Mouse (Mus musculus): Measurements from ENCODE around the gene Eea1.

GRCm38 (mm10) chr10:96067347-96067746 lies 126.9 kb downstream of the Eea1 start:
- no peak for TF ChIP-seq POLR2A (IDR thresholded peaks at IDR 0.05; ENCODE audit: low read depth, low read length)
- no peak for TF ChIP-seq CTCF (IDR thresholded peaks at IDR 0.05; ENCODE audit: extremely low read depth, insufficient read length, insufficient replicate concordance, low read depth, low read length)

All from small intestine, adult 2 months (tissue).